Mouse (Mus musculus) brain, embryonic 18.5 days (tissue): ENCODE results near the gene Dcaf4.

ENCODE experiments used
- DNase-seq: peaks from one replicate; pipeline ENCODE4 v3.0.0-alpha.2; 2012; ENCODE audit warnings: low read depth, low spot score

Gene Dcaf4

DNA sequence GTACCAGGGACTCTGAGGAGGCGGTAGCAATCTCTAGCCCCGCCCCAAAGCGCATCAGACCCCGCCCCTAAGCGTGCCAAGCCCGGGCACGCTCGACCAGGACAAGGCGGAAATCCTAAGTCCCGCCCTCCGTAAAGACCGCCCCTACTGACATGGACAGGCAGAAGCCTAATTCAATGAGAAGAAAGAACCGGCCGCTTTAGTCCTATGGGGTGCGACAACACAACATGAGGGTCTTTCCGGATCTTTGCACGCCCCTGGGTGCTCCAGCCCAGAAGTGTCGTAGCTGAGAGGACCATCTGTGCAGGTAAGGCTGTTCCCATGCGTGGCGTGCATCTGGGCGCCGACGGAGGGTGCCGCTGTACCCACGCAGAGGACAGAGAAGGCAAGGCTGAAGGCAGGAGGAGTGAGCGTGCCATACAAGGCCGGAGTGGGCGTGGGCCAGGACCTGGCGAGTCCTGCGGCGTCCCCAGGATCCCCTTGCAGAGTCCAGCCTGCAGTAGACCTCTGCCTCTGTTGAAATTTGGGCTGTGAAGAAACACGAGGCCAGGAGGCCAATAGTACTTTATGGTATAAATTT is at the start of gene Dcaf4:
Gene Dcaf4, plus strand, starts transcription at position 156 of the 580 bp plus-strand sequence.
- peak; percentile 90 for DNase-seq

DNA sequence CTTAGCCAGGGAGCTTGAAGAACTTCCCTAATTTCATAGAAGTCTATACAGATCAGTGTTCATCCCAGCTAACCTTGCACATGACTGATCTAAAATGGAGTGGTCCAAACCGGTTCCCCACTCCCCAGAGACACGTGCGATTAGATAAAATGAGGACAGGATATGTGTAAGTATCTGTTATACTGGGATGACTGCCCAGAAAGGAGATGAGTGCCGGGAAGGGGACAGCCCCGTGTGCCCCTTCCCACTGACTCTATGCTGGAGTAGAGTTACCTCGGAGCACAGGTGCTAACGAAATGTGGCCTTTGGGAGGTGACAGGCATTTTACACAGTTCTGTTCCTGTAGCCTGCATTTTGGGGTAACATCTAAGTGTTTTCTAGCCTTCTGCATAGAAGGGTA is 48.5 kb upstream of the Dcaf4 start:
- no peak for DNase-seq

DNA sequence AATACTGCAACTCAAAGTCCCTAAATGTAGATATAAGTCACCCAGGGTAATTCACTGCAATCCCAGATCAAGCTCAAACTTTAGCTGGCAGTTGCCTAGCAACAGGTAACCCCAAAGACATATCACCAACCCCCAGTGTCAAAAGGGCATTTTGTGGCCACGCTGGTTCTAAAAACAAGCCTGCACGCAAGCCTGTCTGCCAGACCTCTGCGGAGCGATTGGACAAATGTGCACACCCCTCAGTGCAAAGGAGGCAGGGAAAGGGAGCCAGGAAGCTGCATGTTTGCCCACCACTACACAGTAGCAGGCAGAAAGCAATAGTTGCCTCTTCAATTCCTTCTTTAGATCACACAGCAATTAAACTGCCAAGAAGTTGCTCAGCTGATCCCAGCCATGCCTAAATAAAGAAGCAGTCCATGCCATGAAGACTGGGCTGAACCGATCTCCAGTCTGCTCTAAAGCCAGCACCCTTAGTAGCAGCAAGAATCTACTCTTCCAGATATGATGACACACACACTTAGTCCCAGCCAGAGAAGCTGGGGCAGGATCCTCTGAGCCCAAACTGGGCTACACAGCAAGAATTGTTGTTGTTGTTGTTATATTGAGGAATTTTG is 46.2 kb upstream of the Dcaf4 start:
- DNase-seq = no peak

DNA sequence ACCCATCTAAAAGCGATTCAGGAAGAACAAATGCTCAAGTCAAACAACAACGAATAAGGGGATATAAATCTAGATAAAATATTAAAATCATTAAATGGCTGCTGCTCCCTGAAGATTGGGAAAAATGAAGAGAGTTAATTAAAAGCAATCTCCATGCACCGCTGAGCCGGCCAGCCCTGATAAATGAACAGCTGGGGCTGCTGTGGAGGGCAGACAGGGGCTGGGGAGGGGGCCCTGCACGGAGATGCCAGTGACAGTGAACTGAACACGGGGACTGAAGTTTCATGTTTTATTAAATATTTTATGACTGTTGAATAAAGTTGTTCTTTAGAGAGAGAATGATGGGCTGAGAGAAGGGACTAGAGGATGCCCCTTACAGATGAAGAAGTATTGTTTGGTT is 44.8 kb upstream of the Dcaf4 start:
- DNase-seq = no peak

DNA sequence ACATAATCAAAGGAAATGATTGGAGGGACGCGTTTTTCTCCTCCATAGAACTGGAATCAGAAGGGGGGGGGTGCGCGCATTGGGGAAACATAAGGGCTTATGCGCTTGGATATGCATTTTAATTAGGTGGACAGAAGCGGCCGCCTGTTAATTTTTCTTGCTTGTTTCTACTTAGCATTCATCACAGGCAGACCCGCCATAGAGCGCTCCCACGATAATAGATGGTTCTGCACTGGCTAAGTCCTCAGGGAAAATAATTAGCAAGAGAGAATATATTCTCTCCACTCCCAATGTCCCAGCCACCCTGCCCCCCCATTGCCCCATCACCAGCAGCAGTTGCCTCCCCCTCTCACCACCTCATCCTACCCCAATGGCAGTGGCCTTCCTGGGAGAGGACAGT is 44.0 kb upstream of the Dcaf4 start:
- DNase-seq = no peak

DNA sequence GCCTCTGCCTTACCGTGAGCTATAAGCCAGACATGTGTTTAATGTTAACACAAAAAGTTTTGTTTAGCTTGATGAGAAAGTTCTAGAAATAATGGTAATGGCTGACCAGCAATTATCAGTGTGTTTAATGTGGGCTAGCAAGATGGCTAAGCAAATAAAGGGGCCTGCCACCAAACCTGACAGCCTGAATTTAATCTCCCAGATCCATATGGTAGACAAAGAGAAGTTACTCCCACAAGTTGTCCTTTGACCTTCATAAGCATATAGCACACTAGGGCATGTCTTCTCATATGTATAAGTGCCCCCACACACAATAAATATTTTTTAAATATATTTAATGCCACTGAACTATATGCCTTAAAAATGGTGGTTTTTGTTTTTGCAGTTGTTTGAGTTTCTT is 41.1 kb upstream of the Dcaf4 start:
- DNase-seq = no peak

DNA sequence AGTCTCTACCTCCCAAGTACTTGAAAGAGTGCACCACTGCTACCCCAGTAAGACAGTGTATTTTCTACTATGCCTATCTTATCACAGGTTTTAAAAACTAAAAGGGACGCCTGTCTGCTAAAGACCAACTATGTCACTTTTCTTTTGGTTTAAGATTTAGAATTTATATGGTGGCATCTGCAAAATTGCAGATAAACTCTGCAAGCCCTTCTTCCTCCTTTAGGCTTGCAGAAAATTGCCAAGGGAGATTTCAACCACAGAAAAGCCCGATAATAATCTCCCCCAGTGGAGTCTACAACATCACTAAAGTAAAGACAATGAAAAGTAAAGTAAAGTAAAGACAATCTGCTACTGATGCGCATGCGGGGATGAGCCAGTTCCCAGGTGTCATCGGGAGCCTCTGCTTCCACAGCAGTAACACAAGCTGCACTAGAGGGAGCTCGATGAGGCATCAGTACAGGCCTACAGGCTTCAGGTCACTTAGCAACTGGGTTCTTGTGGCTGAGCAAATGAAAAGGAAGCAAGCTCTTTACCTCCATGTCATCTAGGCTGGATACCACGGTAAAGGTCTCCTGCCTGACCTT is 40.4 kb upstream of the Dcaf4 start:
- DNase-seq = no peak

DNA sequence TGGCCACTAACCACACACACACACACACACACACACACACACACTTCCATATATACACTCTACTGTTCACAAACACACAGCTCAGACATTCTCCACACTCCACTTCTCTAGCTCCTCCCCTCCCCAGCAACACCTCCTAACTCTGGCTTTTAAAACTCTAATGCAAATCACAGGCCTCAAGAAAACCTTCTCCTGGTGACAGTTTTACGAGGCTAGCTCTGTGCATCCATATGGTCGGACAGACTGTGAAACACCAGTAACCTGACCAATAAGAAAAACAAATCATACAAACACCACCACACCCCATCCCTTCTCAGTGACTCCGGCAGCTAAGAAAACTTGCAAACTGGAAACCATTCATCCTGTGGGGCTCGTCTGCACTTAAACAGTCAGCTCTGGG is 38.8 kb upstream of the Dcaf4 start:
- no peak for DNase-seq

DNA sequence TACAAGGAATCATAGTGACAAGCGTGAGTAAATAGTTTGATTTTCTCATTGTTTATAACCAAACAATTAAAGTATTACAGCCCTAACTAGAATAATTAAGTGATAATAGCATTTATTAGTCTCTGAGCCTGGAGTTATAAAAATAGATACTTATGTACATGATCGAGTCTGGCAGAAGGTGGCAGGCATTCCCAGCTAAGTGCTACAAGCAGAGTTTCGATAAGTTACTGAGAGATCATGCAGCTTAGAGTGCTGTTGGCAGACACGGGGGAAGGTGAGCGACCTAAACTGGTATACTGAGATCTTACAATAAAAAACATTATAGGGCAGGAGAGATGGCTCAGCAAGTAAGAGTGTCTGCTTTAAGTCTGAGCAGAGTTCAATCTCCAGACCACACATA is 36.6 kb upstream of the Dcaf4 start:
- no peak for DNase-seq

DNA sequence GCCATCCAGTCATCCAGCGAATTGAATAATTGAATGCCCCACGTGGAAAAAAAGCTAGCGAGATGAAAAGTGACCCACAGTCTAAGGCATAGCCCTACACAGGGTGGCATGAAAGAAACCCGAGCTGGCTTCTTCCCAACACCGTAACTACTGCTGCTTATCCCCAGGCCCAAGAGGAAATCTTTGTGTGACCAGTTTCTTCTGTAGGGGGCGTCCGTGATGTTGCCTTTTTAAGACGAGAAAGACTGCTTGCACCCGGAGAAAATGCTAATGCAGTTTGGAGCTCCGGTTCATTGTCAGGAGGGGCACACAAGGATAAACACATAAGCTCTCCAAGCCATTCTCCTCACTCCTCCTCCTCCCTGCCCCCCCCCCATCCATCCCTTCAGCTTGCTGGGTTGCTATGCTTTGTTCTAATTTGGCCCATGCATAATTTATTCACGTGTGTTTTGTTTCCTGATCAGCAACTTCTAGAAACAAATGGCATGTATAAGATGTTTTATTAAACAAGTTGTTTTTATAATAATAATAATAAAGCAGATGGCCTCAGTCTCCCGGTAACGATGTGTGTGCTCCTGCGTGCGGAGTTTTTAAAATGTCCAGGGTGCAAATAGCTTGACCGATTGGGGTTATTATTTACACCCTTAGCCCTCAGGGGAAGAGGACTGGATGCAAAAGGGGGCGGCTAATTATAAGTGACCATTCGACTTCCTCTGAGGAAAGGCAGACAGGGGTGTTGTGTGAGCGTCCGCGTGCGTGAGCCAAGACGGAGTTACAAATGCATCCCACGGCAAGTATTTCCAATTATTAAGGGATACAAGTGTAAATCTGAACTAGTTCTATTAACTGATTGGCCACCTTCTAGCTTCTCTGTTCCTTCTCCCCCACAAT is 35.2 kb upstream of the Dcaf4 start:
- DNase-seq = no peak

DNA sequence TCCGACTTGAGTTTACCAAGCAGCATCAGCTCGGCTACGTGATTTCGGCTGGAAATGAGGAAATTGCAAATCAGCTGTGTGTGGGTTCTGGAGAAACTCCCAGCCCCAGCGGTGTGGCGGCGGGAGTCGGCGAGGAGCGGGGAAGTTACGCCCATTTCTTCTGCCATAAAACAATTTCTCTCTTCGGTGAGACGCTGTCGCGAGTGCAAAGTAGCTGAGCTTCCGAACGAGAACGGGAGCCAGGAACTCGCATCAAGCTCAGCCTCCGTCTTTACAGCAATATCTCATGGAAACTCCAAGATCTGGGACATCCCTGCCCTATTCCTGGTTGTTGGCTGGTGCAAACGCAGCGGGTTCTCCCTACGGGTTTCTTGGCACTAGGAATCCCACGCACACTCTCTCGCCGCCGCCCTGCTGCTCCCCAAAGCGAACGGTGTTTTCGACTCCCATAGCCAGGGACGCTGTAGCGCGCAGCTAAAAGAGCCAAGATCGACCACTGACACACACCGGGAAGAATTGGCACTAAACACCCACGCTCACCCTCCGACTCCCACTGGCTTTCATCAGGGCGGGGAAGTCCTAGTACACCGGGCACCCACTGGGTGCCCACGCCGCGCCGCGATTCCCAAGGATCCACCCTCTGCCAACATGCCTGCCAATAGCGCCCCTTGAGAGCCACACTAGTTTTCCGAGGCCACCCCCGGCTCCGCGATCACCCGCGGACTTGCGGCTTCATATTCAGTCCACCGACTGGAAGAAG is 34.2 kb upstream of the Dcaf4 start:
- DNase-seq = no peak

DNA sequence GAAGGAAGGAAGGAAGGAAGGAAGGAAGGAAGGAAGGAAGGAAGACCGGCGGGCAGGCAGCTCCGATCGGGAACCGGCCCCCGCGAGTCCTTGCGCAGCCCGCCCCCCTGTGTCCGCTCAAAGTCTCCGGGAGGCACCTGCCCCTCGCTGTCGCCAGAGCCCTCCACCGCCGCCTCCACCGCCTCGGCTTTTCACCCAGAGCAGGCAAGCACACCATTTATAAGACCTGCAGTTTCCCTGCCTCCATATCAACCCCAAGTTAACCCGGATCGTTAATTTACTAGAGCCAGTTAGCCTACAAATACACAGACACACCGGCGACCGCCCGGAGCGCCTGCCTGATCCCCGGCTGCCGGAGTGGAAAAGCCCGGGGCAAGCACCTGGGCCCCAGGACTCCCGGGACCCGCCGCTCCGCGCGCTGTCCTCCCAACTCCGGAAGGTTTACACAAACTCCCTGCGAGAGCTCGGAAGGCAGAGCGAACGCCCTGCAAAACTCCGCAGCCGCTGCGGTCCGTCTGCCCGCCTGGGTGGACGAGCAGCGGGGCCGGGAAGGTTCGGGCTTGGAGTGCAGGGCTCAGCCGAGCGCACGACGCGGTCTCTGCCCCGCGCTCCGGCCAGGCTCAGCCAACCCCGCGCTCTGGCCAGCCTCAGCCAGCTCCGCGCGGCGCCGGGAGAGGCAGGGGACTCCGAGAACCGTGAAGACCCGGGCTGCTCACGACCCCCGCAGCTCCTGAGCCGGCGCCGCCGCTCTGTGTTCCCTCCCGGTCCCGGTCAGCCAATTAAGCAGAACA is 33.4 kb upstream of the Dcaf4 start:
- DNase-seq = no peak

DNA sequence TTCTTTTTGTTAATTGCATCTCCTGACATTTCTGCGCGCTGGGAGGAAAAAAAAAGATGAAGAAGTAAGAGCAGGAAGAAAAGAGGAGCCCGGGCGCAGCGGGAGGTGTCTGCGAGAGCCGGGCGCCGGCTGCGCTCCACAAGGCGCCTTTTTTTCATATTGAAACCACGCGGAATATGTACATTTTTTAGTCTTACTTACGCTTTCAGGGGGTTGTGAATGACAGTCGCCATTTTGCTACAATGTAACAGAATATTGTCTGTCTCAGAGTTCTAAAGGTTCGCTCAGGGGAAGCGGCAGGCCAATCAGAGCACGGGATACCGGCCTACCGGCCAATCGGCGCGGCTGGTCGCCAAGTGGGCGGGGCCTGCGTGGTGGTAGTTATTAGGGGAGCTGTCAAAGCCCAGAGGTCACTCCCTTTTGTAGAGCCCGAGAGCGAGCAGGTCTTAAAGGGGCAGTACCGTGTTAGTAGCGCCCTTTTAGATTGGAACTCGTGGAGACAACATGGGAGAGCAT is 32.7 kb upstream of the Dcaf4 start, which contains the start of gene Dpf3:
Gene Dpf3, minus strand, starts transcription at position 241 of the 516 bp plus-strand sequence.
- DNase-seq = peak; percentile 77

DNA sequence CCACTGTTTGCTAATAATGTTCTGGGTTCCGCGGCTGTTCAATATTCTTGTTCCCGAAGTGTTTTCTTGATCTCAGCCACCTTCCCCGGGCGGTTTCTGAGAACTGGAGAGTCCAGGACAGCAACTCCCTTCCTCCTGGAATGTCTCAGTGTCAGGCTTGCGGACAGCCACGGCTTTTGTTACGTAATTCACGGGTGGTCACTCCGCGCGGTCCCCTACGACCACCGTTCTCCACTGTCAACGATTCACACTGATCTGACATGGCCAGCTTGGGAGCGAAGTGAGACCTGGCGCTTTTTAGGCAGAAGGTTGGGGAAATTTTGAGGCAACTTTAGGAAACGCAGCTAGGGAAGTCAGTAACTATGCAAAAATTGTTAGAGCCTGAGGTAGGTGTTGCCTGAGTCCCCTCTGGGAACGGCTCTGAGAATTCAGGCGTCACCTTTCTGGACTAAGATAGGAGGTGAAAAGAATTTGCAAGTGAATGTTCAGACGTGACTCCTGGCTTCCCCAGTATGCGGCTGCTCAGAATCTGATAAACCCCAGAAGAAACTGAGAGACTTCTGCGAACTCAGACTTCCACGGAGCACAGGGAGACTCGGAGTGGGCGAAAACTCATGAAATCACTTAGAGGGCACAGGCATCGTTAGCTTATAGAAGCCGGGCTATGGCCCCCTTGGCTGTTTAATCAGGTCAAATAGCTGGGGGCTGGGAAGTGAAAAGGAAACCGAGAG is 31.9 kb upstream of the Dcaf4 start:
- no peak for DNase-seq

DNA sequence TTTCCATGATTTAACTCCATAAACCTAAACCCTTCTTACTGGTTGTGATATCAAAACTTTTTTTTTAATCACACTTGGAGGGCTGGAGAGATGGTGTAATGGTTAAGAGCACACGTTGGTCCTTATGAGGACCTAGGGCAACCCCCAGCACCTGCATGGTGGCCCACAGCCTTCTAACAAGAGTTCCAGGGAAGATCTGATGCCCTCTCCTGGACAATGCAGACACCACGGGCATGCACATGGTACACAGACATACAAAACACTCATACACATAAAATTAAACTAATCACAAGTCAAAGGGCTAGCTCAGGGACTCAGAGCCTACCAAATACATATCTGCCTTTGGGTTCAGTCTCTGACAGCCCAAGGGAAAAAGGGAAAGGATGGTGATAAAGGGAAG is 30.5 kb upstream of the Dcaf4 start:
- DNase-seq = no peak

DNA sequence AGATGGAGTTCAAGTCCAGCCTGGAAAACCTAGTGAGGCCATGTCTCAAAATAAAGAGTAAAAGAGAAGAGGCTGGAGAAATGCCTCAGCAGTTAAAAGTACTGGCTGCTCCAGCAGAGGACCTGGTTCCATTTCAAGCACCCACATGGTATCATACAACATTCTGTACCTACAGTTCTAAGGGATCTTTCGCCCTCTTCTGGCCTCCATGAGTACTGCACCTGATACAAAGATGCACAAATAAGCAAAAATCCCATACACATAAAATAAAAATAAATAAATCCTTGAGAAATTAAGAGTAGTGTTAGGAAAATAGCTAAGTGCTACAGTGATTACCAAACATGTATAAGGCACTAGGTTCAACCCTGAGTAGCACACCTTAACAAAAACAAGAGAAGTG is 28.7 kb upstream of the Dcaf4 start:
- DNase-seq = no peak

DNA sequence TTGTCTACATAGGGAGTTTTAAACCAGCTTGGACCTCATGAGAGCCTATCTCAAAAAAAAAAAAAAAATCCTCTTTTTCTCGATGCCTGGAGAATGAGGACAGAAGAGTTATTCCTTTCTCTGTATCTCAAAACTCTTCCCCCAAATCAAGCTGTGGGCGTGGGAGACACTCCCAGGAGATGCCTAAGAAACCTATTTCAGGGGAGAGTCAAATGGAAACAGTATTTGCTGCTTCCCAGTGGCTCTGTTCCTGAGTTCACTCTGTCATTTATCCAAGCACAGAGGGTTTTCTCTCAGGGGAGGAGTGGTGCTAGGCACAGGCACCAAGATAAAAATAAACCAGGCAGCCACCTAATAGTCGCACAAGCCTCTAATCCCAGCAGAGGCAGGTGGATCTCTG is 27.5 kb upstream of the Dcaf4 start:
- DNase-seq = no peak

DNA sequence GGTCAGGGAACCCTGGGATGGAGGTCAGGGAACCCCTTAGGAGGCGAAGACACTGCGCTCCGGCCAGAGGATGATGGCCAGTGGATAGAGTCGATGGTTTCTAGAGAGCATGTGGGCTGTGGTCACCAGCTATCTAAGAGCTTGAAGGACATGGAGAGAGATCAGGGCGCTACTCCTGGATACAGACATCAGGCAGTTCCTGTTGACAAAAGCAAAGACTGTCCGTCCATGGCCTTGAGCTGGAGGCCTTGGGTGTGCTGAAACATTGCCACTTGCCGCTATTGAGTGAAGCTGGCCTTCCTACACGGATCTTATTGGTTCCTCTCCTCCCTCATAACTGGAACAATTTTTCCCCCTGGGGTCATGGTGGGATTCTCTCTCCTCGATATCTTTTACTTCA is 26.1 kb upstream of the Dcaf4 start:
- no peak for DNase-seq

DNA sequence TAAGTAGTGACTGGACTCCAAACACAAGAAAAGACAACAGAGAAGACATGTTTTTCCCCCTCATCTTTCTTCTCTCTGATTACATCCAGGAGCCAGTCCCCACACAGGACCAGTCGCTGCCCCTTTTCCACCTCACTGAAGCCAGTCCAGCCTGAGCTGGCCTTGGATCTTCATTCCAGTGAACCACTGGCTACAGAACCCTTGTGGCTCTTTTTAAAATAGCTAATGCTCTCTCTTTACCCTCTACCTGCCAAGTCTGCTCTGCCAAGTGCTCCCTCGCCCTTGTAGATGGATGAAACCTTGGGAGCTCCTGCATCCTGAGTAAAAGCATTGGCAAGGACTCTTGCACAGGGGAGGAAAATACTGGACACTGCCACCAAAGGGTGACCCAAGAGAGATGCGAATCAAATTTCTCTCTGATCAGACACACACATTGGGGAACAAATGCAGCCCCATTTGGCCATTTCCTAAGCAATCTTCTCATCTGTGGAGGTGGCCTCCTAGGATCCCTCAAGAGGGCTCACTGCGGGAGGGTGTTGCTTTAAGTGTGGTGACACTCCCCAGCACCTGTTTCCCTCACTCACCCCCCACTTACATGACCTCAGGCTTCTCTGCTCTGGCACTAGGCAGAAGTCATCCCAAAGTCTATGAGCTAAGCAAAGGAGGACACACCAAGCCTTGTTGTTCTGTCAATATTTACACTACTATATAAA is 24.9 kb upstream of the Dcaf4 start:
- DNase-seq = no peak

DNA sequence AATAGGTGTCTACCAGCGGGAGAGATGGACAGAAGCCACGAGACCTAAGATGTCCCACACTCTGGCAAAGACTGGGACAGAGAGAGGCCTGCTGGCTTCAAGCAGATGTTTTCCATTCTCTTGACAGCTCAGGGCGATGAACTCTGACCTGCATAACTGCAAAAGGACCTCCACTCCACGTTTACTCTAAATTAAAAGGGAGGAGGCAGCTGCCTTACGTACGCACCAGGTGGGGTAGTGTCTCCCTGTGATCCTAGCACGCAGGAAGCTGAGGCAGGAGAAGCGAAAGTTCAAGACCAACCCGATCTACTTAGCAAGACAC is 24.3 kb upstream of the Dcaf4 start:
- DNase-seq = no peak
